Mouse (Mus musculus): ENCODE results near the gene Cyp4a29.

DNA sequence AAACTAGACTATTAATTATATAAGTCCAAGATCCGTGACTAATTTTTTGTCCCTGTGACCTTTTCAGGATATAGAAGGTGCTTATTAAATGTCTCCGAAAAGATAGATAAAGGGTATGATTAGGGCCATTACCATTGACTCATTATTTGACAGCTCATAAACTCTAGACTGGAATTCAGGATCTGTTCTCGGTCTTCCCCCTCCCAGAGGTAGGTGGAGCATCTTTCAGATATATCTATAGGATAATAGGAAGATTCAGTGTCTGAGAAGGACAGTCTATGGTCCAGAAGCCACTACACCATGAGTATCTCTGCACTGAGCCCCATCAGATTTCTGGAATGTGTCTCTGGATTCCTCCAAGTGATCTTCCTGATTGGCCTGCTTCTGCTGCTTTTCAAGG, at the start of gene Cyp4a29:
- no peak for TF ChIP-seq POLR2A (IDR thresholded peaks at IDR 0.05; ENCODE audit: borderline replicate concordance, insufficient read depth, low read length)
- no peak for TF ChIP-seq CTCF (IDR thresholded peaks at IDR 0.05; ENCODE audit: borderline replicate concordance, insufficient read depth, low read depth, low read length)
